Mouse (Mus musculus): ENCODE results near the gene Prtg.
A peak's percentile ranks its signal among the peaks of the same experiment; 100 is the strongest.

Gene Prtg

DNA sequence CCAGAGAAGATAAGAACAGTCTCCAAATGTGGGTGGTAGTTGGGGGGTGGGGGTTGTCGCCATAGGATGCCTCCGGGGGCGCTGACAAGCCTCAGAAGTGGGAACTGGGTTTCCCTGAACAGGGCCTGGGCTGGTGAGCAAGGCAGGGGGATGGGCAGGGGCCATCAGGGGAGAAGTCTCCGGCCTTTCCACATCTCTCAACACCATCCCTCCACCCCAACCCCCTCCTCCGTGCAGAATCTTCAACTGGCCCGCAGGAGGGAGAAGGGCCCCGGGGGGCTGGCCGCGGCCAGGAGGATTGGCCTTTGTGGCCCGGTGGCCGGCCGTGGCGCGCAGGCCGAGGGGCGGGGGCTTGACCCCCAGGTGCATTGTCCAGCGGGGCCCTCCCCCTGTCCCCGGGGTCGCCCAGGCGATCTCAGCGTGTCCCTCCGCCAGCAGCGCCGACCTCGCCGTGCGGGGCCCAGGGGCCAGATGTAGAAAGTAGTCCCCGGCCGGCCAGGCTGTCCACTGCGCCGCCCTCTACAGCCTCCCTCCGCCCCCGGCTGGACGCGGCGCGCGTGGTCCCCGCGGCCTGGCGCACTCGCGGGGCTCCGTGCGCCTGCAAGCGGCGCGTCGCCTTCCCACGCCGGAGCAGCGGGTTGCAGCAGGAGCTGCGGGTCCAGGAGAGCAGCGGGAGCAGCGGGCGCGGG lies at the start of gene Prtg:
Gene Prtg (plus strand): TSS at position 144 of the 689 bp plus-strand sequence.
- ATAC-seq (ENCODE audit: insufficient number of reproducible peaks, low FRiP score, low TSS enrichment): no peak

DNA sequence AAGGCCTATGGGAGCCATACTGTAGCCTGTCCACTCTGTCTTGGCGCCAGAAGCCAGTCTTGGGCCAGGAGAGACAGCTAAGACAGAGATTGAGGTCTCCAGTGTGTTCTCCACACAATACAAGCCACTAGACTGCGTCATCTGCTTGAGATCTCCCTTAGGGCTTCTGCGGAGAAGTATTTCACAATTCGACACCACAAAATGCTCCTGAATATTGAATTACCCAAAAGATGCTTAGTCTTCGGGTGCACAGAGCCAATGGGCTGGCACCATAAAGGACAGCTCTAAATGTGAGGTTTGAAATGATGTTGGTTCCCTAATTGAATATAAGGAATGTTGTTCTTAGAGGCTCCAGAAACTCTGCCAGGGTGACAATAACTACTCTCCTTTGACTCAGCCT lies 49.5 kb upstream of the Prtg start:
- no peak for ATAC-seq (ENCODE audit: insufficient number of reproducible peaks, low FRiP score, low TSS enrichment)

GRCm38 (mm10) chr9:72758705-72759131 lies 48.0 kb upstream of the Prtg start:
- ATAC-seq (ENCODE audit: insufficient number of reproducible peaks, low FRiP score, low TSS enrichment): no peak

DNA sequence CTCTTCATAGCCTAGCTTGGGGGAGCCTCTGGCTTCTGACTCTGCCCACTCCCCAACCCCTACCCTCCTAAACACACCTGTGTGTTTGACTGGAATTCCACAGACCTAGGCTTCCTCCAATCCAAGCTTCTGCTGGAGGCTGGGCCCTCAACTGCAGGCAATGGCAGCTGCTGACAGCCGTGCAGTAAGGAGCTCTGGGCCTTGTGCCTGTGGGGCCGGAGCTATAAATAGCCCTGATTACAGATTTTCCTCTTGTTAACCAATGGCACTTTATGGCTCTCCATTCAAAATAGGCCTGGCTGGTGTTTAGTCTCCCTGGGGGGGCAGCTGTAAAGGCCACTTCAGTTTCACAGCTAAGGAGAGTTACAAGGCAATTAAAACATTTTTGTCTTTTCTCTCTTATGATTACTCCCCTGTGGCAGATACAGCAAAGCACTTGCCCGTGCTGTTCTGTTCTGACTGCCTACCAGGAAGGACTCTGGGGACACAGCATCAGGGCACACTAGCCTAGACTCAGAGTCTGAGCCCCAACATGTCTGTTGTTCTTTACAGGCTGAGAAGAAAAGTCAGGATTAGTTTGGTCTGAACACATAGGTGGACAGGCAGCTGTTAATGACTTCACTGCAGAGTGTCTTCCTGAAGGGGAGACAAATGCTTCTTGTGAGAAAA lies 43.5 kb upstream of the Prtg start:
- no peak for ATAC-seq (ENCODE audit: insufficient number of reproducible peaks, low FRiP score, low TSS enrichment)

DNA sequence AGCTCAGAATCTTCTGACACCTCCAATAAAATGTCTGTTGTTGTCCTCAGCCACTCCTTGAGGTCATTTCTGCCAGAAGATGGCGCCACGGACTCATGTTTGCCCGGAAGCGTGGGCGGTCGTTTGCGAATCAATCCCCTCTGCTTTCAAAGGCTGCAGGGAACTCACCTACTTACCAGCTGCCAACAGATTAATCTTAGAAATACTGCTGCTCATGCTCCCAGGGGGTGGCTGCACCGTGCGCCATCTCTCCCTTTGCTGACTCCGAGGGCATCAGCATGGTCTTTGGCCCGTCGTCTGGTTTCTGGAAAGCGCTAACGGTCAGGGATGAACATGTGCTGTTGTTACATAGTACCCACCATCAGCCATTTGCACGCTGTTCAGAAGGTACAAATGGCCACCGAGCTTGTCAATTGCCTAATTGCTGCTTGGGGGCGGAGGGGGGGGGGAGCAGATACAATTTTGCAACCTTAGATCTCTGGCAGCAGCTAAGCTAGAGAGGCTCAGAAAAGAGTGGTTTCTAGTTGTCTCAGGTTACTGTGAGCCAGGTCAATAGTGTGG lies 39.8 kb upstream of the Prtg start:
- ATAC-seq (ENCODE audit: insufficient number of reproducible peaks, low FRiP score, low TSS enrichment): peak; percentile 26; the same call in 1 of the 2 replicates

DNA sequence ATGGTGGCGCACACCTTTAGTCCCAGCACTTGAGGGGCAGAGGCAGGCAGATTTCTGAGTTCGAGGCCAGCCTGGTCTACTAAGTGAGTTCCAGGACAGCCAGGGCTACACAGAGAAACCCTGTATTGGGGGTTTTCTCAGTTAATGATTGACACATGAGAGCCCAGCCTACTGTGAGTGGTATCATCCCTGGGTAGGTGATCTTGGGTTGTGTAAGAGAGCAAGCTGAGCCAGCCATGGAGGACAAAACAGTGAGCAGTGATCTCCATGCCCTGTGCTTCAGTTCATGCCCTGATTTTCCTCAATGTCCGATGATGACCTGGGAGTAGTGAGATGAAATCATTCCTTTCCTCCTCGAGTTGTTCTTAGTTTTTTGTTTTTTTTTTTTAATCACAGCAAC lies 31.7 kb upstream of the Prtg start:
- ATAC-seq (ENCODE audit: insufficient number of reproducible peaks, low FRiP score, low TSS enrichment): no peak

DNA sequence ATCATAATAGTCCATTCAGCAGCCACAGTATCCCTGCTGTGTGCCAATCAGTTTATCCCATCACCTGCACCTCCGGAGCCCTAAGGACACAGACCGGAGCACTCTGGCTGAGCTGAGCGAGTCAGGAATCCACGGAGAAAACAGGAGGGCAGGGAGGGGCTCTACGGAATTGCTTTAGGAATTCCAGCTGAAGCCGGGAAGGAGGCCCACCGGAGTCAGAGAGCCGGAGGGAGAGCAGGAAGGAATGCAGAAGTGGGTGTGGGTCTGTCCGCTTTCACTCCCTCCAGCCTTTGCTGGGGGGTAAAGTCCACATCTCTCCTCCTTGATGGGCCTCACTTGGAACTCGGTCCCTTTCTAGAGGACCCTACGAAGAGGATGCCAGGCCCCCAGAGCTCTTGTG lies 27.7 kb upstream of the Prtg start:
- no peak for ATAC-seq (ENCODE audit: insufficient number of reproducible peaks, low FRiP score, low TSS enrichment)

DNA sequence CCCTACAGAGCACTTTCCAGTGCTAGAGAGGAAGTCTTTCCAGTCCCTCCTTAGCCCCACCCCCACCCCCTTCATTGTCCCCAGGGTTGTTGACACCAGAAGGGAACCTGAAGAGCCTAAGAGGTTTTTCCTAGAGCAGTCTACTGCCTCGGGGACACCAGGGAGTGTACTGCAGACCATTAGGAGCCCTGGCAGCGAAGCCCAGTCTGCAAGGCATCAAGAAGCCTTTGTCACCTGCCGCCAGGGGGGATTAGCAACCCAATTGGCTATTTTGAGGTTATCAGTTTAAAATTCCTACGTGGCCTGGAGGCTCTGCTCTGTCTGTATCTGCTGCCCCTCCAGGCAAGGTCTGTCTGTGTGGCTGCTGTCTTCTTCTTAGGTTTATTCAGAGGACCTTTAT lies 26.9 kb upstream of the Prtg start:
- no peak for ATAC-seq (ENCODE audit: insufficient number of reproducible peaks, low FRiP score, low TSS enrichment)

DNA sequence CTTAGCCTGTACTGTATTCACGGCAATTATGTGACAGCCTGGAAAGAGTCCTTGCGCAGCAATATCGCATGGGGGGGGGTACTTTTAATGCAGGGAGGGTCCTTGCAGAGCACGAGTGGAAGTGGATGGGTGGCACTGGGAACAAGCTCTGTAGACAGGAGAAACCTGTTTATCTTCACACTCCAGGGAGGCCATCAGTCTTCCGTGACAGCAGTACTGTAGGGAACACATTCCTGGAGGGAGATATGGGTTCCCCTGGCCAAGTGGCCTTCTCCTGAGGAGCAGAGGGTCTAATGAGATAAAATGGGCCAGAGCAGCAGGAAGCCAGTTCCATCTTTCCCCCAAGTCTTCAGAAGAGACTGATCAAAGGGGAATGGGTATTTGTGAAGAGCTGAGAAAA lies 26.0 kb upstream of the Prtg start:
- ATAC-seq (ENCODE audit: insufficient number of reproducible peaks, low FRiP score, low TSS enrichment): no peak

- no peak for ATAC-seq (ENCODE audit: insufficient number of reproducible peaks, low FRiP score, low TSS enrichment)
Observed at GRCm38 (mm10) chr9:72781466-72781865, 25.2 kb upstream of the Prtg start.

DNA sequence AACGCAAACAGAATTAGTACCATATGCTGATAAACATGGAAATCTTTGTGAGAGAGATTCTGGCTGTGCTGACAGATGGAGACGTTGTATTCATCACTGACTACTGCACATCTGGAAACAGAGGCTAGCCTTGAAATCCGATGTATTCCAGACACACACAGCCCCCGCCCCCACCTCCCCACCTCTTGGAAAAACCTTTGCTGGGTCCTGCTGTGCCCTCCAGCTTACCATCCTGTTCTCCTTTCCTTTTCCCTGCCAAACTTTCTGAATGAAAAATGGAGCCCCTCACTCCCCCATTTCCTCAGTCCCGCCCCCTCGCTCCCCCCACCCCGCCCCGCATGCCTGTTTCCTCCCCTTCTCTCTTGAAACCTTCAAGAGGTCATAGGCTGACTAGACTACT lies 24.6 kb upstream of the Prtg start:
- ATAC-seq (ENCODE audit: insufficient number of reproducible peaks, low FRiP score, low TSS enrichment): no peak

- no peak for ATAC-seq (ENCODE audit: insufficient number of reproducible peaks, low FRiP score, low TSS enrichment)
Observed at GRCm38 (mm10) chr9:72787732-72788131, 18.9 kb upstream of the Prtg start.

DNA sequence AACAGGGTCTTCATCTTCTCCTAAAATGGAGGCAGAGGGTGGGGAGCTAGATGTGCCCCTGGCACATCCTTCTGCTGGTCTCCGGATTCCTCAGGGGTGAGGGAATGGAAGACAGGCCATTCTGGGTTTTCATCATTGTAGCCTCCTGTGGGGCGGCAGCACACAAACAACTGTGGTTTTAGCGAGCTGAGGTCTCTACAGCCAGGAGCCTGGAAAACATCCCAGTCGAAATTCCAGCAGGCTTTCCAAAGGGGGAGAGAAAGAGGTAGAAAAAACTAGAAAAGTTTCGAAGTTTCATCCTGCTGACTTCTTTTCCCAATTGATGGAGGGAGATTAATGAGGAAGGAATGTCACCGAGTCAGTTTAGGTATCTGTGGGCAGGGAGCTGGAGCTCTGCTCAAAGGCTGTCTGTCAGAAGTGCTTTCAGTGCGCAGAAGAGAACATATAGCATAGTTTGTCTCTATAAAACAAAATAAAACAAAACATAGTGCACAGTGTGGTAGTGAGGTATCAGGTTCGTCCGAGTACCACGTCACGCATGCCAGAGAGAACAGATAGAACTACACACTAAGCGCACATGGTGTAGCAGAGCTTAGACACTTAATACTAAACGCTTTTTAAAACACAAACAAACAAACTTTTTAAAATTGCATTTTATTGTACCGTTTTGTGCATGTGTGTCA lies 16.0 kb upstream of the Prtg start:
- ATAC-seq (ENCODE audit: insufficient number of reproducible peaks, low FRiP score, low TSS enrichment): no peak

GRCm38 (mm10) chr9:72791213-72791582 lies 15.5 kb upstream of the Prtg start:
- no peak for ATAC-seq (ENCODE audit: insufficient number of reproducible peaks, low FRiP score, low TSS enrichment)

- no peak for ATAC-seq (ENCODE audit: insufficient number of reproducible peaks, low FRiP score, low TSS enrichment)
Observed at GRCm38 (mm10) chr9:72791681-72792080, 15.0 kb upstream of the Prtg start.

DNA sequence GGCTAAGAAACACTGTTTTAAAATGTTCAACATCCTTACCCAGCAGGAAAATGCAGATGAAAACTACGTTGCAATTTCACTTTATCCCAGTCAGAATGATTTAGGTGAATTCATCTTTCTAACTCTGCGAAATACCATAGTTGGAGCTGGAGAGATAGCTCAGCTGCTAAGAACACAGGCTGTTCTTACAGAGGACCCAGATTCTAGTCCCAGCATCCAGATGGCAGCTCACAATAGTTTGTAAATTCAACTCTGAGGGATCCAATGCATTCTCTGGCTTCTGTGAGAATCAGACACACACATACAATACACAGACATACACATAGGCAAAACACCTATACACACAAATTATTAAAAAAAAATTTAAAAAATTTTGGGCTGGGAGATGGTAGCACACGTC lies 11.4 kb upstream of the Prtg start:
- no peak for ATAC-seq (ENCODE audit: insufficient number of reproducible peaks, low FRiP score, low TSS enrichment)

GRCm38 (mm10) chr9:72797136-72797621 lies 9.5 kb upstream of the Prtg start:
- no peak for ATAC-seq (ENCODE audit: insufficient number of reproducible peaks, low FRiP score, low TSS enrichment)

GRCm38 (mm10) chr9:72803280-72803679 lies 3.4 kb upstream of the Prtg start:
- no peak for ATAC-seq (ENCODE audit: insufficient number of reproducible peaks, low FRiP score, low TSS enrichment)

DNA sequence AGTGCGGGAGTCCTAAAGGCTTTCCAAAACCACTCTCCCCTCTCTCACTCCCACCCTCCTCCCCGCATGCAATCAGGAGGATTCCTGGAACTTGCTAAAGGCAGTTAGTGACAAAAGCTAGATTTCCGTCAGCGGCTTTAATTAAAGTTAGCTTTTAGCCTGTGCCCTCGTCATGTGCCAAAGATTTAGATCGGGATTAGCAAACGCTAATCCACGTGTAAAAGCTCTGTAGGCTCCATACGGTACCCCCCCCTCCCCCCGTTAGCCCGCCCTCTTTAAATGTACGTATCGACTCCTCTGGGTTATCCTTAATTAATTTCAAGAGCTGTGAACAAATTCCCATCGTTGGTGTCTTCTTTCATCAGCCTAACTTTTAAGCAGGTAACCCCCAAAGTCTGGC lies 528 bp upstream of the Prtg start:
- no peak for ATAC-seq (ENCODE audit: insufficient number of reproducible peaks, low FRiP score, low TSS enrichment)

DNA sequence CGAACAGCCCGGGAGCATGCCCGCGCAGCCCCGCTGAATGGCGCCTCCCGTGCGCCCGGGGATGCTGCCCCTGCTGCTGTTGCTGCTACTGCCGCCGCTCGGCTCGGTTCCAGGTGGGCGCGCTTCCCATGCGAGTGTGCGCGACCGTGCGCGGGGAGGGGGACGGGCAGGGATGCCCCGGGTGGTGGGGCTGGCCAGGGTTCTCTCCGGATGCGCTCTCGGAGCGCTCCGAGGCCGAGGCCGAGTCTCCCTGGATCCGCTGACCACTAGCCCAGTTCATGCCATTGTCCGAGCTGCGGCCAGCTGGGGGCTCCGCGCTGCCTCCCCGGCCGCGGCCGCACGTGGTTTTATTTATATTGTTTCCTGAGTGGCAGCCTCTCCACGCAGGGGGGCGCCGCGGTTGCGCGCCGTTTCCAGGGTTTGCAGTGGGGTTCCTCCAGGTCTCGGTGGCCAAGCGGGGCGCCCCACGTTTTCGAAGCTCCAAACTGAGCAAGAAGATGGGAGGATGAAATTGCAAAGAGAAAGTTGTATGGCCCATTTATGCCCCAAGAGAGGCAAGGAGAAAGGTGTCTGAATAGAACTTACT lies 839 bp downstream of the Prtg start:
- ATAC-seq (ENCODE audit: insufficient number of reproducible peaks, low FRiP score, low TSS enrichment): peak; percentile 40; the same call in 1 of the 2 replicates

DNA sequence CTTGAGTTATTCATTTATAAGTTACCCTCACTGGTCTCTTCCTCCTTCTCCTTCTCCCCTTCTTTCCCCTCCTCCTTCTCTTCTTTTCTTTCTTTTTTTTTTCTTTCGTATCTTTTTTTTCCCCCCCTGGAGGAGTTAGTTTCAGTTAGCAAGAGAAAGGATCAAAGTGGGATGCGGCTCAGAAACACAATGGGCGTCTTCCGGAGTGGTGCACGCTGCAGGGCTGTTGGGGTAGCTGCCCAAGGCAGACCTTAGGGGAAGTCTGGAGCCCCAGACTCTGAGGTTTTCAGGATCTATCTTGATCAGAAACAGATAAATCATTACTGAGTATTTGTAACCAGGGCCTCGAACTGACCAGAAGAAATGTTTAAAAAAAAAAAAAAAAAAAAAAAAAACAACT lies 1.5 kb downstream of the Prtg start:
- no peak for ATAC-seq (ENCODE audit: insufficient number of reproducible peaks, low FRiP score, low TSS enrichment)

Measured in cerebellum, adult (tissue).